In the genomic region with DNA sequence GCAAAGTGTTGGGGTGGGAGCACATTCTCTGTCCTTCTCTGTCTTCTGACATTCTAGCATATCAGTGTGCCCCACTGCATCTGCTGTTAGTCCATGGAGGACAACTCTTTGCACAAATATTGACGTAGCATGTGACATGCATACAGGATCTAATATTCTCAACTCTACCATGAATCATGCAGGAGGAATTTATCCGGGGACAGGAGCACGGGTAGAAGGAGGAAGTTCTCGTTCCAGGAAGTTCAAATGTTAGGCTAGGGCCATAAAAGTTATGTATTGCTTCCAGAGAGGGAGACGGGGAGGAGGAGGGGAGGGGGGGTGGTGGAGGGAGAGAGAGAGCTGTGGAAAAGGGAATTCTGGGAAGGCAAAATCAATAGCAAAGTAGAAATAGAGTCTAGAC, we compare ENCODE assay signal across 17 mouse cellular contexts. TPM values are rescaled to one million over a fixed set of nuclear protein-coding genes. Genes with fewer than 3 reads are reported as not detected.
DNase-seq lines count a peak whose midpoint lies in the region; ATAC-seq and TF ChIP-seq lines count a peak whose summit lies in the region.
"Had no signal": no experiment of that assay in that cellular context is flagged by ENCODE, and none has a peak within 500 bp of the region (broad histone marks: within the 10 kb centered on the region; RNA-seq: fewer than 3 reads in every experiment).

No protein-coding gene starts in this region.

- WGBS in kidney, adult 2 months = 18% methylated on average over 5 of the region's 5 CpGs
- WGBS in forebrain, embryonic 10.5 days = 79% methylated on average over 5 of the region's 5 CpGs

- DNase-seq in kidney, adult 2 months = peak; percentile 53
- DNase-seq in kidney, adult 11 months = no peak
- peak; percentile 5 for DNase-seq in lung, postnatal 36 days
- DNase-seq in lung, postnatal 25 days (ENCODE audit: low spot score) = no peak
- DNase-seq in spleen, adult 18-20 months = no peak
- no peak for DNase-seq in forebrain, embryonic 10.5 days (ENCODE audit: extremely low spot score, low spot score)
- no peak for DNase-seq in right cerebral cortex, postnatal 25 days
- DNase-seq: cerebellum, adult 2 months; gastrocnemius, postnatal 25 days; lung, postnatal 14 days; thymus, adult 2 months had no signal

- peak; percentile 43 for ATAC-seq in megakaryocyte, adult 5-6 weeks (ENCODE audit: poor library complexity, severe bottlenecking)
- ATAC-seq: forebrain, embryonic 16.5 days had no signal

- no peak for TF ChIP-seq POLR2A in kidney, adult 2 months (IDR thresholded peaks at IDR 0.05; ENCODE audit: low read depth, low read length)

- no peaks in the 10 kb centered on the region for H3K9me3 ChIP-seq in forebrain, embryonic 10.5 days
- H3K9me3 ChIP-seq: heart, embryonic 13.5 days; hindbrain, embryonic 10.5 days; limb, embryonic 15.5 days; neural tube, embryonic 15.5 days had no signal

- TF ChIP-seq CTCF in kidney, adult 2 months (conservative IDR thresholded peaks at IDR 0.05; ENCODE audit: insufficient read depth, insufficient read length, low read depth, low read length) = no peak

- no peaks in the 10 kb centered on the region for H3K36me3 ChIP-seq in kidney, adult 2 months (ENCODE audit: control insufficient read depth, insufficient read depth, low read length)
- no peaks in the 10 kb centered on the region for H3K36me3 ChIP-seq in forebrain, embryonic 10.5 days (replicated peaks)
- H3K36me3 ChIP-seq: heart, embryonic 13.5 days; hindbrain, embryonic 10.5 days; limb, embryonic 15.5 days; neural tube, embryonic 15.5 days had no signal

- H3K4me3 ChIP-seq in kidney, adult 2 months (ENCODE audit: insufficient read depth, low read depth, low read length) = no peak overlapping the region
- H3K4me3 ChIP-seq in forebrain, embryonic 10.5 days = no peak overlapping the region
- H3K4me3 ChIP-seq: heart, embryonic 13.5 days; hindbrain, embryonic 10.5 days; limb, embryonic 15.5 days; neural tube, embryonic 15.5 days had no signal

- peak overlapping the region; percentile 24; the same call in 1 of the 2 replicates for H3K27ac ChIP-seq in kidney, adult 2 months (ENCODE audit: insufficient read depth, low read depth, low read length)
- no peak overlapping the region for H3K27ac ChIP-seq in forebrain, embryonic 10.5 days
- H3K27ac ChIP-seq: heart, embryonic 13.5 days; hindbrain, embryonic 10.5 days; limb, embryonic 15.5 days; neural tube, embryonic 15.5 days had no signal

- H3K27me3 ChIP-seq in kidney, adult 2 months (replicated peaks; ENCODE audit: control insufficient read depth, insufficient read depth, low read length) = no peaks in the 10 kb centered on the region
- H3K27me3 ChIP-seq in forebrain, embryonic 10.5 days (ENCODE audit: poor library complexity, severe bottlenecking) = no peaks in the 10 kb centered on the region
- H3K27me3 ChIP-seq: heart, embryonic 13.5 days; limb, embryonic 15.5 days; neural tube, embryonic 15.5 days had no signal

- H3K4me1 ChIP-seq in kidney, adult 2 months (ENCODE audit: control insufficient read depth, insufficient read depth, low read length) = no peaks in the 10 kb centered on the region; the same call in 1 of the 2 replicates
- H3K4me1 ChIP-seq in forebrain, embryonic 10.5 days = peaks cover 5% of the 10 kb centered on the region
- H3K4me1 ChIP-seq: heart, embryonic 13.5 days had no signal

RNA-seq across cellular contexts. Expression of a gene that starts 20.0 kb away (rescaled TPM):
- 17.9 and 21.0 TPM in 2 replicates for polyA plus RNA-seq in kidney, adult 2 months (2012; rRNA removed)
- total RNA-seq in megakaryocyte, adult 5-6 weeks (2015) = 8.1 and 12.7 TPM in 2 replicates
- 4.9 and 7.5 TPM in 2 replicates for total RNA-seq in megakaryocyte, adult 5-6 weeks (2017)
- polyA plus RNA-seq in forebrain, embryonic 10.5 days (2016; fragmentation: Nextera tagmentation; extraction: Ambion mirVana) = 0.34 and 0.60 TPM in 2 replicates
- total RNA-seq: gastrocnemius, postnatal 25 days had no signal

Comparison
In these comparisons a context has a peak if more than half of its experiments do, and no peak if none do; other contexts are left out.
1. DNase-seq: peak in kidney, adult 2 months (single experiment) and lung, postnatal 36 days (single experiment); none in kidney, adult 11 months (single experiment), lung, postnatal 25 days (single experiment), spleen, adult 18-20 months (0 of 2), forebrain, embryonic 10.5 days (single experiment) and right cerebral cortex, postnatal 25 days (single experiment).
2. RNA of a gene that starts 20.0 kb away (polyA plus RNA-seq): 17.9 to 21.0 TPM in kidney, adult 2 months; 0.34 to 0.60 TPM in forebrain, embryonic 10.5 days; every median in the first group is over 10 times any median in the second.